Mouse (Mus musculus) lung, adult 2 months (tissue): ENCODE data around the gene Nup93.

Experiments used
- CTCF ChIP-seq: fragments of 200-500 bp; IDR thresholded peaks from 2 replicates; pipeline ENCODE4 v1.5.1; 2011; ENCODE audit warnings: mild to moderate bottlenecking, low read length, control low read depth; ENCODE audit not compliant: insufficient read depth
- POLR2A ChIP-seq: fragments of 200-500 bp; IDR thresholded peaks from 2 replicates; pipeline ENCODE4 v1.6.1; 2011; ENCODE audit warnings: low read depth, mild to moderate bottlenecking, control low read depth, low read length, borderline replicate concordance; ENCODE audit errors: extremely low read depth

GRCm38 (mm10) chr8:94187290-94188002, 26.9 kb upstream of the Nup93 start:
- TF ChIP-seq POLR2A (no peak), CTCF (no peak)
